Mouse (Mus musculus) liver, postnatal 0 days (tissue): ENCODE data around the gene Macrod2.

ENCODE experiments used
- CTCF ChIP-seq: sonication (generic); IDR thresholded peaks from 2 replicates; pipeline ENCODE4 v1.5.1; 2016; ENCODE audit warnings: antibody characterized with exemption, low read depth
- EP300 ChIP-seq: IDR thresholded peaks from 2 replicates; pipeline ENCODE4 v1.6.1; 2016; ENCODE audit warnings: antibody characterized with exemption, low read depth, mild to moderate bottlenecking

GRCm38 (mm10) chr2:142434731-142435130 is 2039.6 kb downstream of the Macrod2 start:
- no peak for TF ChIP-seq CTCF
- no peak for TF ChIP-seq EP300
